Mouse (Mus musculus) heart, postnatal 0 days (tissue): ENCODE results near the gene Bicd1. TPM values are rescaled to one million over a fixed set of nuclear protein-coding genes. Genes with fewer than 3 reads are reported as not detected.
"Not testable (repeated sequence)": the region's sequence is repeated elsewhere in the genome, so short reads cannot be mapped to it uniquely, and the experiment has no call there.

Source experiments
- ATAC-seq: fragments of 200-750 bp; cut with Nextera tagmentation; 2 replicates; pipeline ENCODE4 v1.8.0; 2017; ENCODE audit warnings: low read depth, moderate number of reproducible peaks, moderate library complexity; ENCODE audit not compliant: insufficient read depth
- DNase-seq: peaks from one replicate; pipeline ENCODE4 v3.0.0-alpha.2; 2016; ENCODE audit warnings: low spot score
- H3K27ac ChIP-seq: fragments of 300-500 bp; sonication (generic); 2 replicates; pipeline ENCODE4 v1.5.1; 2014; ENCODE audit warnings: low read depth, mild to moderate bottlenecking
- H3K27me3 ChIP-seq: fragments of 300-500 bp; sonication (generic); 2 replicates; pipeline ENCODE4 v1.6.1; 2014; ENCODE audit warnings: low read length, mixed read lengths; ENCODE audit not compliant: control insufficient read depth, insufficient read depth
- H3K36me3 ChIP-seq: fragments of 300-500 bp; sonication (generic); replicated peaks from 2 replicates; pipeline ENCODE4 v1.6.1; 2014; ENCODE audit warnings: low read length, mixed read lengths; ENCODE audit not compliant: control insufficient read depth, insufficient read depth
- H3K4me1 ChIP-seq: fragments of 300-500 bp; sonication (generic); 2 replicates; pipeline ENCODE4 v1.6.1; 2014; ENCODE audit warnings: antibody characterized with exemption; ENCODE audit not compliant: control insufficient read depth, insufficient read depth
- H3K4me2 ChIP-seq: fragments of 300-500 bp; sonication (generic); 2 replicates; pipeline ENCODE4 v1.6.1; 2014; ENCODE audit warnings: low read depth, mild to moderate bottlenecking, low read length, moderate library complexity
- H3K4me3 ChIP-seq: fragments of 300-500 bp; sonication (generic); 2 replicates; pipeline ENCODE4 v1.5.1; 2014; ENCODE audit warnings: low read depth, low read length
- H3K9ac ChIP-seq: fragments of 300-500 bp; sonication (generic); replicated peaks from 2 replicates; pipeline ENCODE4 v1.6.1; 2014; ENCODE audit warnings: low read depth, low read length, mixed read lengths
- H3K9me3 ChIP-seq: fragments of 300-500 bp; sonication (generic); replicated peaks from 2 replicates; pipeline ENCODE4 v1.6.1; 2016; ENCODE audit warnings: low read length; ENCODE audit not compliant: control insufficient read depth
- CTCF ChIP-seq: IDR thresholded peaks from 2 replicates; pipeline ENCODE4 v1.5.1; 2016; ENCODE audit warnings: antibody characterized with exemption, control low read depth, low read depth
- EP300 ChIP-seq: IDR thresholded peaks from 2 replicates; pipeline ENCODE4 v1.6.1; 2016; ENCODE audit warnings: antibody characterized with exemption, low read depth
- WGBS: fragments of 180-500 bp; shearing (Covaris S2); extraction: QIAGEN DNeasy Blood & Tissue Kit; methylation state at CpG from one replicate; pipeline ENCODE4 v1.1.7; 2014; 5-methylcytosine and 5-hydroxymethylcytosine counted together
- polyA plus RNA-seq: library from polyadenylated mRNA; unstranded; fragments of >200 nt; fragmentation: Nextera tagmentation; extraction: Ambion mirVana; gene quantifications from 2 replicates; pipeline ENCODE4 v1.2.1, GENCODE M21; 2015
- total RNA-seq: library from RNA; depleted of rRNA; stranded (reverse); fragments of >200 nt; gene quantifications from 2 replicates; pipeline ENCODE4 v1.2.3, GENCODE M21; 2014; ENCODE audit warnings: low replicate concordance; rRNA removed

Gene Bicd1
- total RNA-seq (3.5 and 9.0 TPM in 2 replicates), polyA plus RNA-seq (3.2 and 4.1 TPM in 2 replicates)

GRCm38 (mm10) chr6:149408833-149409332, at the start of gene Bicd1:
Bicd1 (plus strand) TSS chr6:149408886.
- H3K9ac ChIP-seq, result peak within 1 kb of the TSS; percentile 51
- H3K4me2 ChIP-seq, result peak within 1 kb of the TSS; percentile 87
- WGBS, result under 1% methylated on average over 30 of the region's 30 CpGs
- peak within 1 kb of the TSS; percentile 68; the same call in 1 of the 2 replicates for H3K27ac ChIP-seq
- H3K27me3 ChIP-seq, result no peaks in the 10 kb centered on the region
- peak; percentile 73 for DNase-seq
- TF ChIP-seq EP300 (no peak), CTCF (peak; percentile 17)
- no peaks in the 10 kb centered on the region for H3K36me3 ChIP-seq
- peak within 1 kb of the TSS; percentile 74 for H3K4me3 ChIP-seq
- H3K4me1 ChIP-seq, result peaks cover 3% of the 10 kb centered on the region; the same call in 1 of the 2 replicates
- no peaks in the 10 kb centered on the region for H3K9me3 ChIP-seq
- ATAC-seq, result peak; percentile 99

GRCm38 (mm10) chr6:149362533-149362932, 46.2 kb upstream of the Bicd1 start:
- H3K27me3 ChIP-seq, H3K9me3 ChIP-seq, DNase-seq, H3K9ac ChIP-seq, H3K4me1 ChIP-seq, H3K4me2 ChIP-seq, H3K4me3 ChIP-seq, H3K27ac ChIP-seq, H3K36me3 ChIP-seq, ATAC-seq: not testable (repeated sequence)
- WGBS, result 92% methylated on average over 19 of the region's 20 CpGs

- not testable (repeated sequence) for H3K9ac ChIP-seq, H3K4me2 ChIP-seq, H3K36me3 ChIP-seq, H3K4me3 ChIP-seq, H3K9me3 ChIP-seq, H3K4me1 ChIP-seq, H3K27ac ChIP-seq, H3K27me3 ChIP-seq, ATAC-seq, DNase-seq
- 88% methylated on average over 2 of the region's 2 CpGs for WGBS
Observed at GRCm38 (mm10) chr6:149365975-149366374, 42.7 kb upstream of the Bicd1 start.

GRCm38 (mm10) chr6:149366403-149366802, 42.3 kb upstream of the Bicd1 start:
- DNase-seq (no peak), ATAC-seq (no peak)
- no peak overlapping the region for H3K4me2 ChIP-seq
- no peaks in the 10 kb centered on the region for H3K27me3 ChIP-seq
- 75% methylated on average over 2 of the region's 2 CpGs for WGBS
- H3K4me1 ChIP-seq, result no peaks in the 10 kb centered on the region
- no peak overlapping the region for H3K27ac ChIP-seq
- H3K4me3 ChIP-seq, result no peak overlapping the region
- H3K36me3 ChIP-seq, result no peaks in the 10 kb centered on the region
- TF ChIP-seq EP300 (no peak), CTCF (no peak)
- H3K9me3 ChIP-seq, result no peaks in the 10 kb centered on the region
- no peak overlapping the region for H3K9ac ChIP-seq

GRCm38 (mm10) chr6:149374986-149375457, 33.7 kb upstream of the Bicd1 start:
- Histone ChIP-seq H3K4me2 (no peak overlapping the region; the same call in 1 of the 2 replicates), H3K27ac (no peak overlapping the region), H3K36me3 (no peaks in the 10 kb centered on the region), H3K4me3 (no peak overlapping the region), H3K9me3 (no peaks in the 10 kb centered on the region), H3K9ac (no peak overlapping the region), H3K4me1 (no peaks in the 10 kb centered on the region), H3K27me3 (no peaks in the 10 kb centered on the region)
- TF ChIP-seq EP300, result no peak
- TF ChIP-seq CTCF, result peak; percentile 82
- DNase-seq (peak; percentile 82), ATAC-seq (peak; percentile 77)
- WGBS, result 36% methylated on average over 2 of the region's 2 CpGs

GRCm38 (mm10) chr6:149383531-149383930, 25.2 kb upstream of the Bicd1 start:
- Histone ChIP-seq H3K9me3 (no peaks in the 10 kb centered on the region), H3K9ac (no peak overlapping the region), H3K27ac (no peak overlapping the region), H3K4me1 (no peaks in the 10 kb centered on the region), H3K4me3 (no peak overlapping the region), H3K4me2 (no peak overlapping the region), H3K27me3 (no peaks in the 10 kb centered on the region), H3K36me3 (no peaks in the 10 kb centered on the region)
- no peak for ATAC-seq
- TF ChIP-seq EP300 (no peak), CTCF (no peak)
- WGBS, result 72% methylated on average over 2 of the region's 2 CpGs
- DNase-seq, result no peak
